Mouse (Mus musculus): ENCODE results near the gene Zfp790. TPM values are rescaled to one million over a fixed set of nuclear protein-coding genes. Genes with fewer than 3 reads are reported as not detected.
A peak's percentile ranks its signal among the peaks of the same experiment; 100 is the strongest.

Gene Zfp790
- total RNA-seq, 1 experiment = 5.3 TPM

DNA sequence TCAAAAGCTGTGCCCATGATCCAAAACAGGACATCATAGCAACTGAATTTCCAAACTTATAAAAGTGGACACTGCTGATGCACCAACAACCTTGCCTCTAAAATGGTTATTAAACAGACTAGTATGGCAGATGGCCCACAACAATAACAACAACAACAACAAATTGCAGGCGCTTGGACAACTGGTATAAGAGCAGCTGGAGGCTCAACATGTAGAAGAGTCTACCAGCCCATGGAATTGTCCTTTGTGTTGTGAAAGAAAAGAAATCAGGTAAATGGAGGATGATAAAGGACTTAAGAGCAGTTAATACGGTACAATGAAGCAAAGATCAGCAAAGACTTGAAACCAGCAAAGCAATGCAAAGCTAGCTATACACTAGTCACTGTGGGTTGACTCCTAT is 1.5 kb upstream of the Zfp790 start:
- Histone ChIP-seq H3K27ac (ENCODE audit: insufficient read depth, low read depth, low read length, poor library complexity, severe bottlenecking) (no peak overlapping the region), H3K4me1 (ENCODE audit: control insufficient read depth in 2 of 2, insufficient read depth in 2 of 2, low read length in 2 of 2, poor library complexity in 1 of 2) (0 out of 4 replicates have a peak, but pooled peaks cover 0 to 2% of the 10 kb centered on the region in 2 experiments), H3K9me3 (ENCODE audit: control insufficient read depth, insufficient read depth, low read depth, low read length) (no peaks in the 10 kb centered on the region), H3K4me3 (ENCODE audit: insufficient read depth in 1 of 2, low read depth in 1 of 2, low read length in 2 of 2, poor library complexity in 1 of 2, severe bottlenecking in 1 of 2) (no peak overlapping the region), H3K36me3 (ENCODE audit: control insufficient read depth, insufficient read depth, low read length, poor library complexity, severe bottlenecking) (no peaks in the 10 kb centered on the region), H3K9ac (ENCODE audit: insufficient read depth, low read depth, low read length, poor library complexity, severe bottlenecking) (no peak overlapping the region)
- TF ChIP-seq CHD2 (IDR thresholded peaks at IDR 0.05; ENCODE audit: low read depth, low read length) (no peak), MAFK (IDR thresholded peaks at IDR 0.05; ENCODE audit: insufficient read depth, low read depth, low read length) (no peak), ZNF384 (IDR thresholded peaks at IDR 0.05; ENCODE audit: low read depth, low read length) (no peak), HCFC1 (IDR thresholded peaks at IDR 0.05; ENCODE audit: borderline replicate concordance, insufficient read depth, low read length) (no peak), ZC3H11A (IDR thresholded peaks at IDR 0.05; ENCODE audit: borderline replicate concordance, low read depth, low read length) (no peak)
- no peak for DNase-seq (ENCODE audit: low read depth, low spot score)
- in situ Hi-C loops (cut with MboI; ENCODE audit: low sequenced_read_pairs in 2 of 2, unreplicated experiment in 2 of 2) = no loop called here

DNA sequence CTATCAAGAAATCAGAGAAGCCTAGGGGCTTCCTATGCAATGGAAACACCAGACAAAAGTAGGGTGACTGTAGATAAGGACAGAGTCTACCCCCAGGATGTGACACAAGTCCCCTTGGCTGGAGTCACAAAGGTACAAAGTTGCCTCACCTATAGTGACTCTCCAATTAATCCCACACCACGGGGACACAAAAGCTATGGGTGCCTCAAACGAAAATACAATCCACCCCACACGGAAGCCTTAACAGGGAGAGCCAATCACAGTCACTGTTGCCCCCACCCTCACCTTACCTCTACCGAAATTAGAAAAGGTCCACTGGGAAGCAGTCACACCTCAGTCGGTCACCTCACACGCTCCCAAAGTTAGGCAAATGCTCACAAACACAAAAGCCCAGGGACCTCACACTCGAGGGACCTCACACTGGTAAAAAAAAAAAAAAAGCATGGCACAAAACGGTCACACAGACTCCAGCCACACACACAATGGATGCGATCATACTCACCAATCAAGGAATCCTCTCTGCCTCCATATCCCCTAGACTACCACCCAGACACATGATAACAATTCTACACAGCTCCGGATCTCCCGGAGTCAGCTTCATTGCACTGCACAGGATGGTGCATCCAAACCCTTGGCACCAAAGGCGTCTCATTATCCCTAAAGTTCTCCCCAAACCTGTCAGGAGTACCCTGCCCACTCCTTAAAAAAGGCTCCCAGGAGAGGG is 691 bp upstream of the Zfp790 start:
- no peak overlapping the region for H3K9ac ChIP-seq (ENCODE audit: insufficient read depth, low read depth, low read length, poor library complexity, severe bottlenecking)
- 0 out of 4 replicates have a peak, but pooled peaks cover 0 to 2% of the 10 kb centered on the region in 2 experiments for H3K4me1 ChIP-seq (ENCODE audit: control insufficient read depth in 2 of 2, insufficient read depth in 2 of 2, low read length in 2 of 2, poor library complexity in 1 of 2)
- H3K4me3 ChIP-seq (ENCODE audit: insufficient read depth in 1 of 2, low read depth in 1 of 2, low read length in 2 of 2, poor library complexity in 1 of 2, severe bottlenecking in 1 of 2) = peak overlapping the region; percentile 43 to 92; a peak in 3 of 4 replicates
- DNase-seq (ENCODE audit: low read depth, low spot score) = no peak
- peak overlapping the region; percentile 5; the same call in 1 of the 2 replicates for H3K27ac ChIP-seq (ENCODE audit: insufficient read depth, low read depth, low read length, poor library complexity, severe bottlenecking)
- in situ Hi-C loops (cut with MboI; ENCODE audit: low sequenced_read_pairs in 2 of 2, unreplicated experiment in 2 of 2) = no loop called here
- no peaks in the 10 kb centered on the region for H3K36me3 ChIP-seq (ENCODE audit: control insufficient read depth, insufficient read depth, low read length, poor library complexity, severe bottlenecking)
- TF ChIP-seq ZNF384 (IDR thresholded peaks at IDR 0.05; ENCODE audit: low read depth, low read length) = no peak
- H3K9me3 ChIP-seq (ENCODE audit: control insufficient read depth, insufficient read depth, low read depth, low read length) = no peaks in the 10 kb centered on the region

DNA sequence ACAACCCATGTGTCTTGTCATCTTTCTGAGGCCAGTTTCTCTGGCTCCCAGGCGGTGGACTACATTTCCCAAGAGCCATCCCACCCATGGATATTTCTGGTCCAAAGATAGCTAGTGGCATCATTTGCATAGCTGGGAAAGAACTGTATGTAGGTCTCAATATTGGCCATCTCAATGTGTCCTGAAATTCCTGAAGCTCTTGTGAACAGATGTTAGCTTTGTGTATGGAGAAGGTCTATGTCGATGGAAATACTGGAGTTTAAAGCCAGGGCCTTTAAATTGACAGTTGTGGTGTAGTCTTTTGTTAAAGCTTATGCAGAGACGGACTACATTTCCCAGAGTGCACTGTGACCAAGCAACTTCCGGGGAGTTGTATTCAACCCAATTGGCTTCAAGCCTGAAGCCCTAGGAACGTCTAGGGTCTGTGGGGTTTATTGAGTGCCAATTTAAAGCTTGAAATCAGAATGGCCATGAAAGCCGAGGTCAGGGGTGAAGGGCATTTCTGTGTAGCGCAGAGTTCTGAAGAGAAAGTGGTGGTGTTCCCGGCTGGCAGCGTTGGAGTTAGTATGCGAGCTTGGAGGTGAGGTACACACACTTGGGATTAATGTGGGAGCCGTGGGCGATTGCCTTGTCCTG is 2.8 kb downstream of the Zfp790 start:
- in situ Hi-C loops (cut with MboI; ENCODE audit: low sequenced_read_pairs in 2 of 2, unreplicated experiment in 2 of 2) = no loop called here
- peak; percentile 72 for DNase-seq (ENCODE audit: low read depth, low spot score)
- Histone ChIP-seq H3K4me1 (ENCODE audit: control insufficient read depth in 2 of 2, insufficient read depth in 2 of 2, low read length in 2 of 2, poor library complexity in 1 of 2) (0 out of 4 replicates have a peak, but pooled peaks cover 0 to 2% of the 10 kb centered on the region in 2 experiments), H3K9ac (ENCODE audit: insufficient read depth, low read depth, low read length, poor library complexity, severe bottlenecking) (peak overlapping the region; percentile 69), H3K36me3 (ENCODE audit: control insufficient read depth, insufficient read depth, low read length, poor library complexity, severe bottlenecking) (peaks cover 4% of the 10 kb centered on the region; the same call in 1 of the 2 replicates), H3K27ac (ENCODE audit: insufficient read depth, low read depth, low read length, poor library complexity, severe bottlenecking) (no peak overlapping the region), H3K4me3 (ENCODE audit: insufficient read depth in 1 of 2, low read depth in 1 of 2, low read length in 2 of 2, poor library complexity in 1 of 2, severe bottlenecking in 1 of 2) (peak overlapping the region; percentile 73 to 89), H3K9me3 (ENCODE audit: control insufficient read depth, insufficient read depth, low read depth, low read length) (no peaks in the 10 kb centered on the region)
- TF ChIP-seq ZNF384 (IDR thresholded peaks at IDR 0.05; ENCODE audit: low read depth, low read length) (no peak), HCFC1 (IDR thresholded peaks at IDR 0.05; ENCODE audit: borderline replicate concordance, insufficient read depth, low read length) (peak; percentile 92), MAFK (IDR thresholded peaks at IDR 0.05; ENCODE audit: insufficient read depth, low read depth, low read length) (no peak), ZC3H11A (IDR thresholded peaks at IDR 0.05; ENCODE audit: borderline replicate concordance, low read depth, low read length) (no peak), CHD2 (IDR thresholded peaks at IDR 0.05; ENCODE audit: low read depth, low read length) (peak; percentile 35; the same call in 1 of the 2 replicates)

DNA sequence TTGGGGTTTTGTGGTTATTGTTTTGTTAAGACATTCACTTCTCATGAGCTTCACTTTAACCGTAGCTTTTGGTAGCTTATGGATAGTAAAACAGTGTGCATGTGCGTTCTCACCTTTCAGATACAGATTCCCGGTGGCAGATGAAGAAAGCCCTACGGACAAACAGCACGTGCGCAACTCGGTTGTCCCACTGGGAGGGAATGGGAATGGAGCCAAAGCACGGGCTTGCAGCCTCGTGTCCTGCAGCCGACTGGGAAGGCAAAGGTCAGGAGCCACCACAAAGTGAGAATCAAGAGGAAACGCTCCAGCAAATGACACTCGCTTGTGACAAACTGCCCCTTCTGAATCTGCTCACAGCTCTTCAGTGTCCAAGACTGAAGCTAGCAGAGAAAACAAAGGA is 12.1 kb downstream of the Zfp790 start:
- no peak for TF ChIP-seq HCFC1 (IDR thresholded peaks at IDR 0.05; ENCODE audit: borderline replicate concordance, insufficient read depth, low read length)
- no peak for TF ChIP-seq CHD2 (IDR thresholded peaks at IDR 0.05; ENCODE audit: low read depth, low read length)
- TF ChIP-seq MAFK (IDR thresholded peaks at IDR 0.05; ENCODE audit: insufficient read depth, low read depth, low read length) = no peak
- no peak for TF ChIP-seq ZC3H11A (IDR thresholded peaks at IDR 0.05; ENCODE audit: borderline replicate concordance, low read depth, low read length)
- TF ChIP-seq ZNF384 (IDR thresholded peaks at IDR 0.05; ENCODE audit: low read depth, low read length) = no peak
- H3K9me3 ChIP-seq (ENCODE audit: control insufficient read depth, insufficient read depth, low read depth, low read length) = no peaks in the 10 kb centered on the region

More for the DNA sequence above, 12.1 kb downstream of the Zfp790 start:
- in situ Hi-C loops (cut with MboI; ENCODE audit: low sequenced_read_pairs in 2 of 2, unreplicated experiment in 2 of 2) = no loop called here
- Histone ChIP-seq H3K36me3 (ENCODE audit: control insufficient read depth, insufficient read depth, low read length, poor library complexity, severe bottlenecking) (peaks cover 19% of the 10 kb centered on the region), H3K4me1 (ENCODE audit: control insufficient read depth in 2 of 2, insufficient read depth in 2 of 2, low read length in 2 of 2, poor library complexity in 1 of 2) (no peaks in the 10 kb centered on the region), H3K27ac (ENCODE audit: insufficient read depth, low read depth, low read length, poor library complexity, severe bottlenecking) (no peak overlapping the region), H3K4me3 (ENCODE audit: insufficient read depth in 1 of 2, low read depth in 1 of 2, low read length in 2 of 2, poor library complexity in 1 of 2, severe bottlenecking in 1 of 2) (no peak overlapping the region), H3K9ac (ENCODE audit: insufficient read depth, low read depth, low read length, poor library complexity, severe bottlenecking) (no peak overlapping the region)
- no peak for DNase-seq (ENCODE audit: low read depth, low spot score)
